Mouse (Mus musculus) forebrain, embryonic 10.5 days (tissue): ENCODE measurements around the gene H2afx. TPM values are rescaled to one million over a fixed set of nuclear protein-coding genes. Genes with fewer than 3 reads are reported as not detected.

Experiments used
- DNase-seq: peaks from one replicate; pipeline ENCODE4 v3.0.0-alpha.2; 2017; ENCODE audit warnings: low spot score; ENCODE audit errors: extremely low spot score
- H3K27ac ChIP-seq: fragments of 300-500 bp; sonication (generic); 2 replicates; pipeline ENCODE4 v1.5.1; 2016; ENCODE audit warnings: mild to moderate bottlenecking
- H3K27me3 ChIP-seq: fragments of 300-500 bp; sonication (generic); 2 replicates; pipeline ENCODE4 v1.6.1; 2016; ENCODE audit warnings: mild to moderate bottlenecking; ENCODE audit not compliant: poor library complexity, severe bottlenecking
- H3K36me3 ChIP-seq: fragments of 300-500 bp; sonication (generic); replicated peaks from 2 replicates; pipeline ENCODE4 v1.6.1; 2016; ENCODE audit warnings: mild to moderate bottlenecking, moderate library complexity
- H3K4me1 ChIP-seq: fragments of 300-500 bp; sonication (generic); 2 replicates; pipeline ENCODE4 v1.6.1; 2016
- H3K4me3 ChIP-seq: fragments of 300-500 bp; sonication (generic); 2 replicates; pipeline ENCODE4 v1.5.1; 2016; ENCODE audit warnings: mild to moderate bottlenecking, moderate library complexity
- H3K9me3 ChIP-seq: fragments of 300-500 bp; sonication (generic); 2 replicates; pipeline ENCODE4 v1.6.1; 2016; ENCODE audit warnings: mild to moderate bottlenecking, moderate library complexity
- WGBS: fragments of 180-500 bp; shearing (Covaris S2); methylation state at CpG from one replicate; pipeline ENCODE4 v1.1.7; 2016; 5-methylcytosine and 5-hydroxymethylcytosine counted together
- microRNA-seq: library from miRNA; unstranded; fragments of <30 nt; microRNA quantifications from one replicate; pipeline ENCODE4, GENCODE M21; 2017
- polyA plus RNA-seq: library from polyadenylated mRNA; unstranded; fragments of >200 nt; fragmentation: Nextera tagmentation; extraction: Ambion mirVana; gene quantifications from 2 replicates; pipeline ENCODE4 v1.2.1, GENCODE M21; 2016

H2afx gene
- polyA plus RNA-seq, 1 experiment from 2014 or later, result 524 TPM

DNA sequence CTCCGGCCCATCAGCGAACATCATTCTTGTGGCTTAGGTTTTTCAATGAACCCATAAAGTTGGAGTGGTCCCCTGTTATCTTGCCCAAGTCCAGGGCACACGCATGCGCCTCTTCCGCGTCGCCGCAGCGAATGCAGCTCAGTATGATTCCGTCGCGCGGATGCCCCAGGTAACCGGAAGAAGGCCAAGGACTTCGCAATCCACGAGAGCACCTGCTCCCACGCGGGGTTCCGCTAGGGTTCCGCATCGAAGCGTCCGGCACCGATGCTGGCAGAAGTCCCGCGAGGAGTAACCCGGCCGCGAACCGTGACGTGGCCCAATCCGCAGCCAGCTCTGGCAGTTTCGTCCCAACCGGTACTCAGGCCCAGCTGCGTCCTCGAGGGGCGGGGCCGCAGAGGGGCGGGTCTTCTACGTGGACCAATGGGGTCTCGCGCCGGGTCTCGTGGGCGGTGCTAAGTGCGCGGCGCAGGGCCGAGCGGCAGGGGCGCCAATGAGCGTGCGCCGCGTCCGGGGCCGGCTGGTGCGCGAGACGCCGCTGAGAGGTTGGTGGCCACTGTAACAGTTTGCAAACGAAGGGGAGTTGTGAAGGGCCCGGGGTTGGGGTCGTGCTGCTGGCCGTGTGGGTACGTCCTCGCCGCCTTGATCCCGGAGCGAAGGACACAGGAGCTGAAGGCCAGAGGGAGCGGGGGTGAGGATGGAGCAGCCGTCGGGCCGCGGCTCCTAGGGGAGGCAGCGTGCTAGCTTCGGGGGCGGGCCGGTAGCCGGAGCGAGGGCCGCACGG is 44.8 kb downstream of the H2afx start, which contains the start of gene Hyou1:
Gene Hyou1, plus strand, starts transcription at position 437 of the 781 bp plus-strand sequence.
- H3K9me3 ChIP-seq, result no peaks in the 10 kb centered on the region
- peak within 1 kb of the TSS; percentile 76 for H3K4me3 ChIP-seq
- WGBS, result under 1% methylated on average over 83 of the region's 83 CpGs
- H3K4me1 ChIP-seq, result peaks cover 30% of the 10 kb centered on the region
- peak; percentile 99 for DNase-seq
- peaks cover 39% of the 10 kb centered on the region for H3K36me3 ChIP-seq
- H3K27ac ChIP-seq, result peak within 1 kb of the TSS; percentile 90
- H3K27me3 ChIP-seq, result no peaks in the 10 kb centered on the region

DNA sequence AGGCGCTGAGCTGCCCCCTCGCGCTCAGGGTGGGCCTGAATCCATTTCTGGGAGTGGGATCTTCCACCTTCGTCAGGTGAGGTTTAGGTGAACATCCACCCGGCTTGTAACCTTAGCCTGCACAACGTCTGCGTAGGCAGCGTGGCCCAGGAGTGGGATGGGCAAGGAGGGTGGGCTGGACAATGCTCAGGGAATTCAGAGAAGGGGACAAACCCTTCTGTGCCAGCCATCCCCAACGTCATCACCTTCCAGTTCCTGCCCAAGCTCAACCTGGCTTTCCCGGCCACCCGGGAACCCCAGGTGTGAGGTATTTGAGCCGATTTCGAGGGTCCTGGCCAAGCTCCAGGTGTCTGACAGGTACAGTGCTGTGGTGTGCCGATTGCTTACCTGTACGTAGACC is 45.4 kb downstream of the H2afx start:
- Histone ChIP-seq H3K9me3 (no peaks in the 10 kb centered on the region), H3K4me1 (peaks cover 30% of the 10 kb centered on the region), H3K36me3 (peaks cover 46% of the 10 kb centered on the region), H3K27me3 (no peaks in the 10 kb centered on the region), H3K27ac (peak overlapping the region; percentile 90), H3K4me3 (peak overlapping the region; percentile 76)
- no peak for DNase-seq
- WGBS, result 11% methylated on average over 15 of the region's 15 CpGs

DNA sequence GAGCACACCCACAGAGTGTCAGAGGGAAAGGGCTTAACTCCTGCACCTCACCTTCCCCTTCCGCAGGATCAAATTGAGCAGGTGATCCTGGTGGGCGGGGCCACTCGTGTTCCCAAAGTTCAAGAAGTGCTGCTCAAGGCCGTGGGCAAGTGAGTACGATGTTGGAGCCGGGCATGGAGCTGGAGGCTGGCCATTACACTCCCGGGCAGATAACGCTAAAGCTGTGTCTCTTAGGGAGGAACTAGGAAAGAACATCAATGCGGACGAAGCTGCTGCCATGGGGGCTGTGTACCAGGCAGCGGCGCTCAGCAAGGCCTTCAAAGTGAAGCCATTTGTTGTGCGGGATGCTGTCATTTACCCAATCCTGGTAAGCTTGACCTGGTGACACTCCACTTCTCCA is 50.1 kb downstream of the H2afx start:
- Histone ChIP-seq H3K4me3 (no peak overlapping the region), H3K36me3 (peaks cover 93% of the 10 kb centered on the region), H3K9me3 (no peaks in the 10 kb centered on the region), H3K27ac (no peak overlapping the region), H3K27me3 (no peaks in the 10 kb centered on the region), H3K4me1 (peaks cover 19% of the 10 kb centered on the region)
- no peak for DNase-seq
- WGBS, result 93% methylated on average over 13 of the region's 13 CpGs

Small RNA genes lying within 50 kb of the gene (microRNA-seq; reads per million reads assigned to microRNA genes)
- gene Gm44335, result 0.90 reads per million

Other genes with a start within 250 kb of the H2afx start
- gene Mfrp, start 233.0 kb upstream of the H2afx start, polyA plus RNA-seq, result 0.15 and 0.26 TPM in 2 replicates
- not detected in 2 replicates for gene C1qtnf5, start 227.4 kb upstream of the H2afx start, polyA plus RNA-seq
- 0.06 and 0.36 TPM in 2 replicates for gene Gm49380, start 221.2 kb upstream of the H2afx start, polyA plus RNA-seq
- 79.5 and 81.5 TPM in 2 replicates for gene Rnf26, start 221.2 kb upstream of the H2afx start, polyA plus RNA-seq
- 10.1 and 11.4 TPM in 2 replicates for gene Mcam, start 200.2 kb upstream of the H2afx start, polyA plus RNA-seq
- gene Cbl, start 100.6 kb upstream of the H2afx start, polyA plus RNA-seq, result 21.3 and 23.8 TPM in 2 replicates
- gene Ccdc153, start 94.0 kb upstream of the H2afx start, polyA plus RNA-seq, result not detected in 2 replicates
- 0.06 TPM in 1 of 2 replicates, not detected in the other for gene Pdzd3, start 83.2 kb upstream of the H2afx start, polyA plus RNA-seq
- gene Nlrx1, start 66.1 kb upstream of the H2afx start, polyA plus RNA-seq, result 2.8 and 2.9 TPM in 2 replicates
- gene Abcg4, start 46.1 kb upstream of the H2afx start, polyA plus RNA-seq, result 5.3 and 7.2 TPM in 2 replicates
- gene Hinfp, start 29.0 kb upstream of the H2afx start, polyA plus RNA-seq, result 32.8 and 33.0 TPM in 2 replicates
- gene C2cd2l, start 14.4 kb upstream of the H2afx start, polyA plus RNA-seq, result 8.3 and 8.7 TPM in 2 replicates
- 48.0 and 49.3 TPM in 2 replicates for gene Dpagt1, start 8.7 kb upstream of the H2afx start, polyA plus RNA-seq
- 196 and 210 TPM in 2 replicates for gene Hmbs, start 9.5 kb downstream of the H2afx start, polyA plus RNA-seq
- gene Vps11, start 27.0 kb downstream of the H2afx start, polyA plus RNA-seq, result 29.0 and 32.3 TPM in 2 replicates
- gene Hyou1, start 44.8 kb downstream of the H2afx start, polyA plus RNA-seq, result 38.7 and 43.7 TPM in 2 replicates
- 18.8 and 19.4 TPM in 2 replicates for gene Slc37a4, start 62.2 kb downstream of the H2afx start, polyA plus RNA-seq
- 2,069 and 2,211 TPM in 2 replicates for gene Rps25, start 72.4 kb downstream of the H2afx start, polyA plus RNA-seq
- gene Trappc4, start 72.9 kb downstream of the H2afx start, polyA plus RNA-seq, result 181 and 189 TPM in 2 replicates
- gene Ccdc84, start 83.9 kb downstream of the H2afx start, polyA plus RNA-seq, result 25.6 and 26.1 TPM in 2 replicates
- not detected in 2 replicates for gene Foxr1, start 106.4 kb downstream of the H2afx start, polyA plus RNA-seq
- not detected in 2 replicates for gene Upk2, start 120.3 kb downstream of the H2afx start, polyA plus RNA-seq
- gene Bcl9l, start 148.1 kb downstream of the H2afx start, polyA plus RNA-seq, result 3.9 and 5.0 TPM in 2 replicates
- 0.05 TPM in 1 of 2 replicates, not detected in the other for gene Cxcr5, start 227.2 kb downstream of the H2afx start, polyA plus RNA-seq